Mouse (Mus musculus) thymus, adult 2 months (tissue): Measurements from ENCODE around the gene Tmem216. TPM values are rescaled to one million over a fixed set of nuclear protein-coding genes. Genes with fewer than 3 reads are reported as not detected.

Source experiments
- DNase-seq: peaks from one replicate; pipeline ENCODE4 v3.0.0; 2021
- H3K27ac ChIP-seq: fragments of 200-500 bp; 2 replicates; pipeline ENCODE4 v1.5.1; 2012; ENCODE audit warnings: low read length, control low read depth; ENCODE audit not compliant: control insufficient read depth, insufficient read depth
- H3K27me3 ChIP-seq: fragments of 200-500 bp; 2 replicates; pipeline ENCODE4 v1.6.1; 2012; ENCODE audit warnings: mild to moderate bottlenecking, low read length, moderate library complexity, mixed read lengths; ENCODE audit not compliant: control insufficient read depth, insufficient read depth
- H3K36me3 ChIP-seq: fragments of 200-500 bp; 2 replicates; pipeline ENCODE4 v1.6.1; 2012; ENCODE audit warnings: mild to moderate bottlenecking, low read length, moderate library complexity; ENCODE audit not compliant: control insufficient read depth, insufficient read depth
- H3K4me1 ChIP-seq: fragments of 200-500 bp; replicated peaks from 2 replicates; pipeline ENCODE4 v1.6.1; 2012; ENCODE audit warnings: low read length; ENCODE audit not compliant: control insufficient read depth, insufficient read depth
- H3K4me3 ChIP-seq: fragments of 200-500 bp; 2 replicates; pipeline ENCODE4 v1.5.1; 2012; ENCODE audit warnings: mild to moderate bottlenecking, low read length, control low read depth, moderate library complexity; ENCODE audit not compliant: control insufficient read depth, insufficient read depth
- CTCF ChIP-seq: fragments of 200-500 bp; IDR thresholded peaks from 2 replicates; pipeline ENCODE4 v1.5.1; 2012; ENCODE audit warnings: mild to moderate bottlenecking, control low read depth, low read length, moderate library complexity, borderline replicate concordance; ENCODE audit not compliant: control insufficient read depth, poor library complexity, insufficient read depth; ENCODE audit errors: extremely low read depth
- POLR2A ChIP-seq: fragments of 200-500 bp; IDR thresholded peaks from 2 replicates; pipeline ENCODE4 v1.6.1; 2012; ENCODE audit warnings: mild to moderate bottlenecking, low read length, control low read depth, moderate library complexity; ENCODE audit not compliant: control insufficient read depth, poor library complexity, insufficient read depth; ENCODE audit errors: extremely low read depth
- WGBS: fragments of 180-500 bp; shearing (Covaris S2); methylation state at CpG from one replicate; pipeline ENCODE4 v1.1.7; 2018; 5-methylcytosine and 5-hydroxymethylcytosine counted together
- polyA plus RNA-seq: library from polyadenylated mRNA; depleted of rRNA; stranded (reverse); fragments of >200 nt; gene quantifications from 2 replicates; pipeline ENCODE4 v1.2.3, GENCODE M21; 2012; rRNA removed

Tmem216 gene
- polyA plus RNA-seq, 1 experiment = 22.2 TPM

DNA sequence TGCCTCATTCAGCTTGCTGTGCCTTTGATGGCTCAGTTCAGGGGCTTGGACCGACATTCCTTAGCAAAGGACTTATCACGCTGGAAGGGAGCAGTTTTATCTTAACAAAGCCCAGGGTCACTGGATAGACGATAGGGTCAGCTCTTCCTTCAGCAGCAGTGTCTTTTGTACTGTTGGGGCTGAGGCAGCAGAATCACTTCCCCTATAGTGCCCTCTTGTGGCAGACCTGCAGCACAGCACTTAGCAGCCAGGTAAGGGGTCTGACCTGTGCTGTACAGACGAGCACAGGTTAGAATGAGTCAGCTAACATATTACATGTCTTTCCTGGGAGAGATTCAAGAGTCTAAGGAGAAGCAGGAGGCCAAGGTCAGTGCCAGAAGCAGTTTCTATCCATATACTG, 53.5 kb downstream of the Tmem216 start:
- no peaks in the 10 kb centered on the region for H3K4me1 ChIP-seq
- H3K27ac ChIP-seq = no peak overlapping the region
- peak; percentile 51 for DNase-seq
- no peak overlapping the region for H3K4me3 ChIP-seq
- 35% methylated on average over 4 of the region's 4 CpGs for WGBS
- TF ChIP-seq POLR2A (no peak), CTCF (peak; percentile 70; the same call in 1 of the 2 replicates)
- no peaks in the 10 kb centered on the region for H3K27me3 ChIP-seq
- H3K36me3 ChIP-seq = peaks cover 53% of the 10 kb centered on the region

DNA sequence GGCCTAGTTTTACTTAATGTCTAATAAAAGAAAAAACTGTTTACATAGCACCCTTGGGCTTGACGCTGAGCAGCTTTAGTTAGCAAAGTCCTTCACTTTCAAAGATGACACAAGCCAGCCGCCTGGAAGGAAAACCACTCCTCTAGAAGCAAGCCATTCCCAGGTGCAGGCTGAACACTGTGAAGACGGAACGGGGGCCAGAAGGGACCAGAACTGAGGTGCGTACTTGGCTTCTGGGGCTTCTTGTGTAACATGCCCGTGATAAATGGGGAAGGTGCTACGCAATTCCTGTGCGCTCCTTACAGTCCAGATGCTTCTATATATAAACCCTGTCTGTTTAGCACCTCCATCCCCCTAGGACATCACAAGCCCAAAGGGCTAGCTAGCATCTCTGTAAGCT, 55.5 kb downstream of the Tmem216 start:
- Histone ChIP-seq H3K27me3 (no peaks in the 10 kb centered on the region), H3K27ac (no peak overlapping the region), H3K4me3 (no peak overlapping the region), H3K4me1 (no peaks in the 10 kb centered on the region), H3K36me3 (peaks cover 40% of the 10 kb centered on the region)
- WGBS = 97% methylated on average over 8 of the region's 8 CpGs
- TF ChIP-seq CTCF = no peak
- TF ChIP-seq POLR2A = no peak
- no peak for DNase-seq

DNA sequence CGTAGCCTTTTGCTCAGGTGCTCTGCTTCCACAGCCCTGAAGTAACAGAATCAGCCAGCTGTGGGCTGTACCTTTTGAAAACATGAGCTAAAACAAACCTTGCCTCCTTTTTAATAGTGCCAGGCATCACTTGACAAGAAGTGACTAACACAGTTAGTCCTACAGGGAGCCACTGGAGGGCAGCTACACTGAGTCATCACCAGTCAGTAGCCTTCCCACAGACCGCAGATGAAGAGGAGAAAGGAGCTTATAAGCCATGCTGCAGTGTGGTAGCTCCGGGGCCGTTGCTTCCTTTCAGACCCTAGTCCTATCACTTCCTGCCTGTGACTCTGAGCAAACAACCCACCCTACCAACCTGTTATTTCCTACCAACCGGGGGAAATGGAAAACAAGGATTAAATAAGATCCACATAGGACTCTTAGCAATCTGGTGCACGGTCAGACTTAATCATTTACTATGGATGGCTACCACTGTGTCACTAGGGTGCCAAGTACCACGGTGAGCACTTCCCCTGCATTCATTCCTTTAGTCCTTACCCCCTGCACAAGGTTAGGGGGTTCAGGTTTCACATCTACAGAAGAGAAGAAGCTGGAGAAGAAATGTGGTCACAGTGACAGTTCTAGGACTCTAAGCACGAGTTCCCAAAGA, 58.4 kb downstream of the Tmem216 start:
- TF ChIP-seq POLR2A (no peak), CTCF (no peak)
- no peak for DNase-seq
- Histone ChIP-seq H3K27ac (no peak overlapping the region), H3K36me3 (peaks cover 25% of the 10 kb centered on the region), H3K4me3 (no peak overlapping the region), H3K4me1 (no peaks in the 10 kb centered on the region), H3K27me3 (no peaks in the 10 kb centered on the region)
- 29% methylated on average over 8 of the region's 8 CpGs for WGBS

DNA sequence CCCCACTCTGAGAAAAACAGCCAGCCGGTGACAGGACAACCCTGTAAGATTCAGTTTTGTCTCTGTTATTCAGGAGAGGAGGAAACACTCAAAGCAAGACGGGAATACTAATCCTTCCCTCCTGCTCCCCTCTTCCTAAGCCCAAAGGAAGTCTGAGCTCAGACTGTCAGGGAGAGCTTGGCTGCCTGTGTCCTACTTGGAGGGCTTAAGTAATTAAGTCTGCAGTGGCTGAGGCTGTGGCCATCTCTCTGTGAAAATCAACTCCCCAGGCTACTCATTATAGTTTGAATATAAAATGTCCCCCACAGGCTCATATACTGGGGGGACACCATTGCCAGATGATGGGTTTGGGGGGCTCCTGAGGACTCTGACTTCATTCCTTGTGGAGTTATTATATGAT, 59.1 kb downstream of the Tmem216 start:
- no peak overlapping the region for H3K27ac ChIP-seq
- 92% methylated on average over 2 of the region's 2 CpGs for WGBS
- no peak overlapping the region for H3K4me3 ChIP-seq
- no peak for DNase-seq
- H3K36me3 ChIP-seq = peaks cover 23% of the 10 kb centered on the region
- H3K27me3 ChIP-seq = no peaks in the 10 kb centered on the region
- TF ChIP-seq POLR2A = no peak
- no peak for TF ChIP-seq CTCF
- no peaks in the 10 kb centered on the region for H3K4me1 ChIP-seq

DNA sequence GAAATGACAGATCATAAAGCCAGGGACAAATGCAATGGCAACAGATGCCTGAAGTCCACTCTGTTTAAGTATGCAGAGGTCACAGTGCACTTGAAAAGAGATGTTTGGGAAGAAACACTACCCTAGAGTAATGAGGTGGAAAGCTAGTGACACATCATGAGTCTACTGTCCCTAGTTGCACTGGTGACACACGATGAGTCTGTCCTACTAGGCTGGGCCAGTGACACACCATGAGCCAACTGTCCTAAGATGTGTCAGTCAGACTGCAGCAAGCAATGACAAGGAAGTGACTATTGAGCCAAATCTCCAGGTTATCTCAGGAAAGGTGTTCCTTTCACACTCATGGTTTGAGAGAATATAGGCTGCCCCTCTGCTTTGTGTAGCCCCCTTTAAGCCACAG, 60.4 kb downstream of the Tmem216 start:
- Histone ChIP-seq H3K4me1 (no peaks in the 10 kb centered on the region), H3K4me3 (no peak overlapping the region), H3K27ac (no peak overlapping the region), H3K36me3 (peaks cover 10% of the 10 kb centered on the region), H3K27me3 (no peaks in the 10 kb centered on the region)
- WGBS = 97% methylated on average over 1 of the region's 1 CpGs
- DNase-seq = no peak
- TF ChIP-seq CTCF (no peak), POLR2A (no peak)

DNA sequence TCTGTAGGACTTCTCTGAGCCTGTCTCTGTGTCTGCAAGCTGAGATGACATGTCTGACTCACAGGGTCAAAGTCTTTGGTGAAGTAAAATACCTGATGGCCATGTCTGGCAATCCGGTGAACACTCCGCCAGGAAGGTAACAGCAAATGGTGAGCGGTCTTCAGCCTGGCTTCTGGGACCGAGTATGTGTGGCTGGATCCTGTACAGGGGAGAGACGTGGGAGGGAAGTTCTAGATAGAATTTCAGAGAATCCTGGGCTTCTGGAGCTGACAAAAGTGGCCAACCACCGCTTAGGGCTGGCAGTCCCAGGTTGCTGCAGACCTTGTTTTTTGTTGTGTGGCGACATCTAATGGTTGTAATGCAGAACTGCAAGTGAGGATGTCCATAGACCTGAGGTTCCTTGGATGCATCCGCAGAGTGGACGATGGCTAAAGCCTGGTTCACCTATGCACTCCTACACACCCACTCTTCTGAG, 69.7 kb downstream of the Tmem216 start:
- H3K27ac ChIP-seq = no peak overlapping the region
- no peaks in the 10 kb centered on the region for H3K36me3 ChIP-seq
- TF ChIP-seq POLR2A (no peak), CTCF (peak; percentile 58; the same call in 1 of the 2 replicates)
- WGBS = 31% methylated on average over 9 of the region's 9 CpGs
- no peak overlapping the region for H3K4me3 ChIP-seq
- H3K27me3 ChIP-seq = no peaks in the 10 kb centered on the region
- no peaks in the 10 kb centered on the region for H3K4me1 ChIP-seq
- DNase-seq = peak; percentile 46

Other genes starting within 250 kb of the Tmem216 start
- 1.8 and 2.7 TPM in 2 replicates for gene Syt7, start 167.1 kb downstream of the Tmem216 start, polyA plus RNA-seq
- 0.42 and 0.59 TPM in 2 replicates for gene Lrrc10b, start 98.8 kb downstream of the Tmem216 start, polyA plus RNA-seq
- gene Ppp1r32, start 73.3 kb downstream of the Tmem216 start, polyA plus RNA-seq = 2.0 and 2.1 TPM in 2 replicates
- gene Cpsf7, start 31.0 kb downstream of the Tmem216 start, polyA plus RNA-seq = 106 and 113 TPM in 2 replicates
- gene Sdhaf2, start 30.1 kb downstream of the Tmem216 start, polyA plus RNA-seq = 42.1 and 42.2 TPM in 2 replicates
- gene Cyb561a3, start 20.9 kb upstream of the Tmem216 start, polyA plus RNA-seq = 87.9 and 93.7 TPM in 2 replicates
- 18.7 and 20.6 TPM in 2 replicates for gene Tmem138, start 21.1 kb upstream of the Tmem216 start, polyA plus RNA-seq
- gene Ddb1, start 49.1 kb upstream of the Tmem216 start, polyA plus RNA-seq = 154 and 156 TPM in 2 replicates
- 17.3 and 20.2 TPM in 2 replicates for gene Tkfc, start 49.4 kb upstream of the Tmem216 start, polyA plus RNA-seq
- 3.1 and 4.7 TPM in 2 replicates for gene Vwce, start 78.0 kb upstream of the Tmem216 start, polyA plus RNA-seq
- gene Pga5, start 121.8 kb upstream of the Tmem216 start, polyA plus RNA-seq = 0.46 and 0.59 TPM in 2 replicates
- 38.2 and 40.4 TPM in 2 replicates for gene Vps37c, start 132.5 kb upstream of the Tmem216 start, polyA plus RNA-seq
- 250 and 282 TPM in 2 replicates for gene Cd5, start 182.8 kb upstream of the Tmem216 start, polyA plus RNA-seq